Mouse (Mus musculus) forebrain, postnatal 0 days (tissue): Measurements from ENCODE around the gene Ncoa3. TPM values are rescaled to one million over a fixed set of nuclear protein-coding genes. Genes with fewer than 3 reads are reported as not detected.

Experiments used
- ATAC-seq: fragments of 200-750 bp; cut with Nextera tagmentation; 2 replicates; pipeline ENCODE4 v1.8.0; 2017; ENCODE audit warnings: mild to moderate bottlenecking, moderate library complexity
- DNase-seq: peaks from one replicate; pipeline ENCODE4 v3.0.0-alpha.2; 2015
- H3K27ac ChIP-seq: fragments of 300-500 bp; sonication (generic); 2 replicates; pipeline ENCODE4 v1.5.1; 2014; ENCODE audit warnings: low read depth, mild to moderate bottlenecking, antibody characterized with exemption, low read length, moderate library complexity, mixed read lengths
- H3K27me3 ChIP-seq: fragments of 300-500 bp; sonication (generic); 2 replicates; pipeline ENCODE4 v1.6.1; 2014; ENCODE audit warnings: mild to moderate bottlenecking, low read length, mixed read lengths; ENCODE audit not compliant: insufficient read depth
- H3K36me3 ChIP-seq: fragments of 300-500 bp; sonication (generic); 2 replicates; pipeline ENCODE4 v1.6.1; 2014; ENCODE audit warnings: mild to moderate bottlenecking, moderate library complexity; ENCODE audit not compliant: insufficient read depth
- H3K4me1 ChIP-seq: fragments of 300-500 bp; sonication (generic); 2 replicates; pipeline ENCODE4 v1.6.1; 2014; ENCODE audit warnings: antibody characterized with exemption; ENCODE audit not compliant: insufficient read depth
- H3K4me2 ChIP-seq: fragments of 300-500 bp; sonication (generic); 2 replicates; pipeline ENCODE4 v1.6.1; 2014; ENCODE audit warnings: low read depth, mild to moderate bottlenecking, moderate library complexity
- H3K4me3 ChIP-seq: fragments of 300-500 bp; sonication (generic); 2 replicates; pipeline ENCODE4 v1.5.1; 2014; ENCODE audit warnings: low read depth, low read length, mixed read lengths
- H3K9ac ChIP-seq: fragments of 300-500 bp; sonication (generic); 2 replicates; pipeline ENCODE4 v1.6.1; 2014; ENCODE audit warnings: mild to moderate bottlenecking
- H3K9me3 ChIP-seq: fragments of 300-500 bp; sonication (generic); 2 replicates; pipeline ENCODE4 v1.6.1; 2016; ENCODE audit warnings: low read length
- CTCF ChIP-seq: sonication (generic); IDR thresholded peaks from 2 replicates; pipeline ENCODE4 v1.5.1; 2016; ENCODE audit warnings: antibody characterized with exemption, control low read depth, low read depth
- WGBS: fragments of 180-500 bp; shearing (Covaris S2); extraction: QIAGEN DNeasy Blood & Tissue Kit; methylation state at CpG from one replicate; pipeline ENCODE4 v1.1.7; 2014; 5-methylcytosine and 5-hydroxymethylcytosine counted together
- polyA plus RNA-seq: library from polyadenylated mRNA; unstranded; fragments of >200 nt; fragmentation: Nextera tagmentation; extraction: Ambion mirVana; gene quantifications from 2 replicates; pipeline ENCODE4 v1.2.1, GENCODE M21; 2015
- total RNA-seq: library from RNA; depleted of rRNA; stranded (reverse); fragments of >200 nt; gene quantifications from 2 replicates; pipeline ENCODE4 v1.2.3, GENCODE M21; 2014

Ncoa3 gene
- total and polyA plus RNA-seq, 2 experiments from 2014 or later, result 9.8 to 24.1 TPM

- Histone ChIP-seq H3K9ac (no peak overlapping the region), H3K27me3 (no peaks in the 10 kb centered on the region), H3K9me3 (no peaks in the 10 kb centered on the region), H3K27ac (no peak overlapping the region), H3K4me3 (no peak overlapping the region), H3K4me1 (peaks cover 9% of the 10 kb centered on the region; the same call in 1 of the 2 replicates), H3K4me2 (no peak overlapping the region), H3K36me3 (no peaks in the 10 kb centered on the region)
- 92% methylated on average over 5 of the region's 5 CpGs for WGBS
- DNase-seq, result no peak
- ATAC-seq, result no peak
- no peak for TF ChIP-seq CTCF
These were observed 40.2 kb downstream of the Ncoa3 start for GRCm38 (mm10) chr2:166032628-166033027.

- Histone ChIP-seq H3K9me3 (no peaks in the 10 kb centered on the region), H3K27ac (no peak overlapping the region), H3K9ac (no peak overlapping the region), H3K36me3 (no peaks in the 10 kb centered on the region), H3K4me1 (peaks cover 5% of the 10 kb centered on the region; the same call in 1 of the 2 replicates), H3K27me3 (no peaks in the 10 kb centered on the region), H3K4me2 (no peak overlapping the region), H3K4me3 (no peak overlapping the region)
- WGBS, result 71% methylated on average over 3 of the region's 3 CpGs
- no peak for ATAC-seq
- DNase-seq, result no peak
- TF ChIP-seq CTCF, result no peak
These were observed 42.6 kb downstream of the Ncoa3 start for GRCm38 (mm10) chr2:166034967-166035490.

- WGBS, result 47% methylated on average over 3 of the region's 3 CpGs
- no peaks in the 10 kb centered on the region for H3K36me3 ChIP-seq
- no peak overlapping the region for H3K27ac ChIP-seq
- H3K9me3 ChIP-seq, result no peaks in the 10 kb centered on the region
- no peaks in the 10 kb centered on the region for H3K27me3 ChIP-seq
- H3K4me3 ChIP-seq, result no peak overlapping the region
- ATAC-seq, result no peak
- H3K9ac ChIP-seq, result no peak overlapping the region
- DNase-seq, result no peak
- no peaks in the 10 kb centered on the region for H3K4me1 ChIP-seq
- H3K4me2 ChIP-seq, result no peak overlapping the region
- TF ChIP-seq CTCF, result peak; percentile 41
These were observed 43.3 kb downstream of the Ncoa3 start for GRCm38 (mm10) chr2:166035725-166036124.

GRCm38 (mm10) chr2:166039681-166040080, 47.2 kb downstream of the Ncoa3 start:
- no peak overlapping the region for H3K27ac ChIP-seq
- H3K4me3 ChIP-seq, result no peak overlapping the region
- no peaks in the 10 kb centered on the region for H3K27me3 ChIP-seq
- TF ChIP-seq CTCF, result no peak
- H3K9me3 ChIP-seq, result no peaks in the 10 kb centered on the region
- no peaks in the 10 kb centered on the region for H3K36me3 ChIP-seq
- H3K4me2 ChIP-seq, result no peak overlapping the region
- DNase-seq, result no peak
- no peaks in the 10 kb centered on the region for H3K4me1 ChIP-seq
- WGBS, result 89% methylated on average over 4 of the region's 4 CpGs
- no peak for ATAC-seq
- H3K9ac ChIP-seq, result no peak overlapping the region

GRCm38 (mm10) chr2:166042542-166042941, 50.1 kb downstream of the Ncoa3 start:
- no peak for DNase-seq
- Histone ChIP-seq H3K36me3 (peaks cover 3% of the 10 kb centered on the region; the same call in 1 of the 2 replicates), H3K4me3 (no peak overlapping the region), H3K27me3 (no peaks in the 10 kb centered on the region), H3K9me3 (no peaks in the 10 kb centered on the region), H3K4me1 (no peaks in the 10 kb centered on the region), H3K9ac (no peak overlapping the region), H3K4me2 (no peak overlapping the region), H3K27ac (no peak overlapping the region)
- TF ChIP-seq CTCF, result no peak
- 100% methylated on average over 1 of the region's 1 CpGs for WGBS
- no peak for ATAC-seq

GRCm38 (mm10) chr2:166045006-166045405, 52.6 kb downstream of the Ncoa3 start:
- ATAC-seq, result no peak
- H3K4me1 ChIP-seq, result no peaks in the 10 kb centered on the region
- no peak overlapping the region for H3K27ac ChIP-seq
- no peaks in the 10 kb centered on the region for H3K9me3 ChIP-seq
- 72% methylated on average over 2 of the region's 2 CpGs for WGBS
- H3K4me3 ChIP-seq, result no peak overlapping the region
- H3K36me3 ChIP-seq, result peaks cover 23% of the 10 kb centered on the region
- DNase-seq, result no peak
- TF ChIP-seq CTCF, result no peak
- H3K4me2 ChIP-seq, result no peak overlapping the region
- H3K9ac ChIP-seq, result no peak overlapping the region
- H3K27me3 ChIP-seq, result no peaks in the 10 kb centered on the region

GRCm38 (mm10) chr2:166045549-166046501, 53.4 kb downstream of the Ncoa3 start:
- H3K27me3 ChIP-seq, result no peaks in the 10 kb centered on the region
- H3K9me3 ChIP-seq, result no peaks in the 10 kb centered on the region
- peaks cover 27% of the 10 kb centered on the region for H3K36me3 ChIP-seq
- WGBS, result 49% methylated on average over 10 of the region's 10 CpGs
- H3K4me2 ChIP-seq, result no peak overlapping the region
- H3K27ac ChIP-seq, result no peak overlapping the region
- DNase-seq, result peak; percentile 71
- H3K9ac ChIP-seq, result no peak overlapping the region
- no peak for ATAC-seq
- no peaks in the 10 kb centered on the region for H3K4me1 ChIP-seq
- H3K4me3 ChIP-seq, result no peak overlapping the region
- TF ChIP-seq CTCF, result peak; percentile 84
